Mouse (Mus musculus): ENCODE measurements around the gene Cmip.

Gene Cmip

GRCm38 (mm10) chr8:117294812-117295211 is 37.9 kb downstream of the Cmip start:
- DNase-seq (ENCODE audit: low spot score in 2 of 2): no peak

GRCm38 (mm10) chr8:117297913-117298518 is 41.2 kb downstream of the Cmip start:
- DNase-seq (ENCODE audit: low spot score in 2 of 2): no peak

GRCm38 (mm10) chr8:117299204-117299603 is 42.3 kb downstream of the Cmip start:
- no peak for DNase-seq (ENCODE audit: low spot score in 2 of 2)

GRCm38 (mm10) chr8:117300188-117300587 is 43.3 kb downstream of the Cmip start:
- DNase-seq (ENCODE audit: low spot score in 2 of 2): no peak

GRCm38 (mm10) chr8:117301457-117302041 is 44.7 kb downstream of the Cmip start:
- no peak for DNase-seq (ENCODE audit: low spot score in 2 of 2)

GRCm38 (mm10) chr8:117302072-117302471 is 45.2 kb downstream of the Cmip start:
- no peak for DNase-seq (ENCODE audit: low spot score in 2 of 2)

GRCm38 (mm10) chr8:117303666-117304065 is 46.8 kb downstream of the Cmip start:
- DNase-seq (ENCODE audit: low spot score in 2 of 2): no peak

GRCm38 (mm10) chr8:117305405-117305804 is 48.5 kb downstream of the Cmip start:
- no peak for DNase-seq (ENCODE audit: low spot score in 2 of 2)

- no peak for DNase-seq (ENCODE audit: low spot score in 2 of 2)
Measured at GRCm38 (mm10) chr8:117306756-117307155, 49.9 kb downstream of the Cmip start.

GRCm38 (mm10) chr8:117307221-117307620 is 50.4 kb downstream of the Cmip start:
- DNase-seq (ENCODE audit: low spot score in 2 of 2): no peak

GRCm38 (mm10) chr8:117308303-117309095 is 51.6 kb downstream of the Cmip start:
- no peak for DNase-seq (ENCODE audit: low spot score in 2 of 2)

GRCm38 (mm10) chr8:117309653-117310274 is 52.9 kb downstream of the Cmip start:
- DNase-seq (ENCODE audit: low spot score in 2 of 2): no peak

- DNase-seq (ENCODE audit: low spot score in 2 of 2): no peak
Measured at GRCm38 (mm10) chr8:117310961-117311561, 54.2 kb downstream of the Cmip start.

GRCm38 (mm10) chr8:117314308-117314953 is 57.6 kb downstream of the Cmip start:
- no peak for DNase-seq (ENCODE audit: low spot score in 2 of 2)

- no peak for DNase-seq (ENCODE audit: low spot score in 2 of 2)
Measured at GRCm38 (mm10) chr8:117315727-117316126, 58.9 kb downstream of the Cmip start.

- DNase-seq (ENCODE audit: low spot score in 2 of 2): no peak
Measured at GRCm38 (mm10) chr8:117317478-117317877, 60.6 kb downstream of the Cmip start.

GRCm38 (mm10) chr8:117318911-117319826 is 62.3 kb downstream of the Cmip start:
- no peak for DNase-seq (ENCODE audit: low spot score in 2 of 2)

- no peak for DNase-seq (ENCODE audit: low spot score in 2 of 2)
Measured at GRCm38 (mm10) chr8:117320616-117321015, 63.8 kb downstream of the Cmip start.

- DNase-seq (ENCODE audit: low spot score in 2 of 2): no peak
Measured at GRCm38 (mm10) chr8:117321232-117321631, 64.4 kb downstream of the Cmip start.

GRCm38 (mm10) chr8:117322021-117322420 is 65.2 kb downstream of the Cmip start:
- DNase-seq (ENCODE audit: low spot score in 2 of 2): peak in 1 of 2 experiments; percentile 47

All from frontal cortex, postnatal 25 days (tissue).